Mouse (Mus musculus): ENCODE measurements around the gene Pcyt2.

- TF ChIP-seq CTCF (IDR thresholded peaks at IDR 0.05; ENCODE audit: control insufficient read depth, insufficient read depth, insufficient read length): no peak
- TF ChIP-seq USF1 (IDR thresholded peaks at IDR 0.05; ENCODE audit: low read depth): no peak
These were observed 35.3 kb downstream of the Pcyt2 start for GRCm38 (mm10) chr11:120582268-120582981.

Data from C2C12 (cell line).